Mouse (Mus musculus) midbrain, embryonic 11.5 days (tissue): ENCODE results near the gene Npas3. TPM values are rescaled to one million over a fixed set of nuclear protein-coding genes. Genes with fewer than 3 reads are reported as not detected.

Source experiments
- ATAC-seq: fragments of 200-750 bp; cut with Nextera tagmentation; 2 replicates; pipeline ENCODE4 v1.8.0; 2017; ENCODE audit warnings: moderate TSS enrichment, moderate library complexity; ENCODE audit not compliant: low FRiP score
- DNase-seq: peaks from one replicate; pipeline ENCODE4 v3.0.0; 2015; ENCODE audit warnings: low spot score; ENCODE audit errors: missing footprints
- H3K27ac ChIP-seq: fragments of 300-500 bp; sonication (generic); 2 replicates; pipeline ENCODE4 v1.5.1; 2014; ENCODE audit warnings: low read depth, low read length
- H3K27me3 ChIP-seq: fragments of 300-500 bp; sonication (generic); 2 replicates; pipeline ENCODE4 v1.6.1; 2014; ENCODE audit warnings: mild to moderate bottlenecking, low read length, moderate library complexity, mixed read lengths; ENCODE audit not compliant: control insufficient read depth, insufficient read depth
- H3K36me3 ChIP-seq: fragments of 300-500 bp; sonication (generic); 2 replicates; pipeline ENCODE4 v1.6.1; 2014; ENCODE audit warnings: mild to moderate bottlenecking, low read length, moderate library complexity, mixed read lengths; ENCODE audit not compliant: control insufficient read depth, insufficient read depth
- H3K4me1 ChIP-seq: fragments of 300-500 bp; sonication (generic); 2 replicates; pipeline ENCODE4 v1.6.1; 2014; ENCODE audit warnings: low read length; ENCODE audit not compliant: control insufficient read depth, insufficient read depth
- H3K4me2 ChIP-seq: fragments of 300-500 bp; sonication (generic); 2 replicates; pipeline ENCODE4 v1.6.1; 2014; ENCODE audit warnings: mild to moderate bottlenecking, moderate library complexity
- H3K4me3 ChIP-seq: fragments of 300-500 bp; sonication (generic); 2 replicates; pipeline ENCODE4 v1.5.1; 2014; ENCODE audit warnings: low read depth, low read length
- H3K9ac ChIP-seq: fragments of 300-500 bp; sonication (generic); 2 replicates; pipeline ENCODE4 v1.6.1; 2014; ENCODE audit warnings: low read length
- H3K9me3 ChIP-seq: fragments of 300-500 bp; sonication (generic); 2 replicates; pipeline ENCODE4 v1.6.1; 2016; ENCODE audit warnings: low read length; ENCODE audit not compliant: control insufficient read depth
- WGBS: fragments of 180-500 bp; shearing (Covaris S2); extraction: QIAGEN DNeasy Blood & Tissue Kit; methylation state at CpG from one replicate; pipeline ENCODE4 v1.1.7; 2014; 5-methylcytosine and 5-hydroxymethylcytosine counted together
- polyA plus RNA-seq: library from polyadenylated mRNA; unstranded; fragments of >200 nt; fragmentation: Nextera tagmentation; extraction: Ambion mirVana; gene quantifications from 2 replicates; pipeline ENCODE4 v1.2.1, GENCODE M21; 2014

Npas3 gene
- polyA plus RNA-seq, 1 experiment from 2014 or later: 17.7 TPM

DNA sequence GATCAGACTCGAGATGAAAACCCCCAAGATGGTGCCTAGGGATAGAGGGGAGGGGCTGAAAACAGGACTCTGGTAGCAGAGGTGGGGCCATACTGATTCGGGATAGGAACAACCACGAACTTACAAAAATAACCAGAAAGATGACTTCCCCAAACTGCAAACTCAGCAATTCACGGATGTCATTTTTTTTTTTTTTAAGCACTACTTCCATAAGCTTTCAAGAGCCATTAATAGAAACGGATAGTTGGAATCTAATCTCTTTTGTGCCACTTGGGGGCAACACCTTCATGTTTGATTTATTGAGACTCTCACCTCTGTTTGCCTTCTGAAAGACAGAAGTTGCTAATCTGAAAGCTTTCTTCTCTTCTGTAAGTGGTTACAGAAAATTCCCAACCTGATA is 857.1 kb downstream of the Npas3 start:
- H3K4me3 ChIP-seq: no peak overlapping the region
- H3K36me3 ChIP-seq: no peaks in the 10 kb centered on the region
- DNase-seq (no peak), ATAC-seq (no peak)
- H3K9ac ChIP-seq: no peak overlapping the region
- no peaks in the 10 kb centered on the region for H3K9me3 ChIP-seq
- 73% methylated on average over 5 of the region's 5 CpGs for WGBS
- no peak overlapping the region for H3K4me2 ChIP-seq
- H3K27me3 ChIP-seq: no peaks in the 10 kb centered on the region
- no peak overlapping the region for H3K27ac ChIP-seq
- H3K4me1 ChIP-seq: no peaks in the 10 kb centered on the region

DNA sequence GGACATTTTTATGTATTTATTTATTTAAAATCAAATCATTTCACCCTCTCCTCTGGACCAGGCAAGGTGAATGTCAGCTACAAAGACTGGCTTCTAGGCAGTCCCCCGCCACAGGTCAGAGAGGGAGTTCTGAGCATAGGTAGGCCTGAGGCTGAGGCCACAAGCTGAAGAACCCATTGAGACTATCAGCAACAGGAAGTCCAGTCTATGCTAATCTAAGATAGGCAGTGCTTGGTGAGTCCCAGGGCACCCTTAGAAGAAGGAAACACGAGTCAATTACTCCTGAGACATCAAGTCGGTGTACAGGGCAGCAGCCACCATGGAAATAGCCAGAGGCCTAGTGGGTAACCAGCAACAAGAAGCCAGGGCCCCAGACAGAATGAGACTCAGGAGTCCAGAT is 857.5 kb downstream of the Npas3 start:
- Histone ChIP-seq H3K27ac (no peak overlapping the region), H3K9ac (no peak overlapping the region), H3K9me3 (no peaks in the 10 kb centered on the region), H3K4me1 (no peaks in the 10 kb centered on the region), H3K4me3 (no peak overlapping the region), H3K4me2 (no peak overlapping the region), H3K36me3 (no peaks in the 10 kb centered on the region), H3K27me3 (no peaks in the 10 kb centered on the region)
- 87% methylated on average over 3 of the region's 3 CpGs for WGBS
- no peak for ATAC-seq
- DNase-seq: no peak

DNA sequence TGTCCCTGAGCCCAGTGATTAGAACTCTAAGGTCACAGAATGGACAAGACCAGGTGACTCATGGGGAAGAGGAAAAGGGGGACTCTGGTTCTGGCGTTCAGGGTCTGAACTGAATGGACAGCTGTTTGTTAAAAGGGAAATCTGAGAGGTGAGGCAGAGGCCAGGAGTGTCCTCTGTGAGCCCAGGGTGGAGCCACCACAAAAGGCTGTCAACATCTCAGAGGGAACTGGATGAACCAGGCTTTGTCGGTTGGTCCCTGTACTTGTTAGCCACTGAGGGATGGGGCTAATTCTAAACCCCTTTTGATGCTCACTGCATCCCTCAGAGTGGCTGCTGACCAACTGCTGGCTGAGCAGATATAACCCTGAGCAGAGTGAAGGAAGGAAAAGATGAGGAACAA is 861.9 kb downstream of the Npas3 start:
- WGBS: 40% methylated on average over 2 of the region's 2 CpGs
- Histone ChIP-seq H3K4me3 (no peak overlapping the region), H3K27me3 (no peaks in the 10 kb centered on the region), H3K36me3 (no peaks in the 10 kb centered on the region), H3K4me1 (no peaks in the 10 kb centered on the region), H3K9me3 (no peaks in the 10 kb centered on the region), H3K9ac (no peak overlapping the region), H3K27ac (no peak overlapping the region), H3K4me2 (no peak overlapping the region)
- no peak for DNase-seq
- no peak for ATAC-seq

DNA sequence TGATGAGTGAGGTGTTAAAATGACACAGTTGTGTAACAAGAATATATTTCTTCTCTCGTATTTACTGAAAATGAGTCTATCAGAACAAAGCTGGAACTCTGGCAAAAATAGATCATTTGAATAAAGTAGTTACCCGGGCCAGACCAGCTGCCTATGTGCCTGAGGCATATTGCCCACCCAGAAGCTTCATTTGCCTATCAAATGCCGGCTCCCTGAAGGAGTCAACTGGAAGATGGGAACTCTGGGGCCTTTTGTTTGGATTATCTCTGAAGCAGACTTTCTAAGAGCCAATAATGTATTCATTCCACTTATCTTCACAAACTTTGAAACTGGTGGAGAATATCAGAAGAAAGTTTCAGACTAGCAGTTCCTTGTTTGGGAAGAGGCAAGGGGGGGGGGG is 862.5 kb downstream of the Npas3 start:
- no peaks in the 10 kb centered on the region for H3K4me1 ChIP-seq
- H3K9ac ChIP-seq: no peak overlapping the region
- no peak overlapping the region for H3K4me3 ChIP-seq
- H3K4me2 ChIP-seq: no peak overlapping the region
- no peak overlapping the region for H3K27ac ChIP-seq
- no peaks in the 10 kb centered on the region for H3K9me3 ChIP-seq
- WGBS: 36% methylated on average over 3 of the region's 3 CpGs
- no peak for ATAC-seq
- DNase-seq: no peak
- no peaks in the 10 kb centered on the region for H3K36me3 ChIP-seq
- no peaks in the 10 kb centered on the region for H3K27me3 ChIP-seq

DNA sequence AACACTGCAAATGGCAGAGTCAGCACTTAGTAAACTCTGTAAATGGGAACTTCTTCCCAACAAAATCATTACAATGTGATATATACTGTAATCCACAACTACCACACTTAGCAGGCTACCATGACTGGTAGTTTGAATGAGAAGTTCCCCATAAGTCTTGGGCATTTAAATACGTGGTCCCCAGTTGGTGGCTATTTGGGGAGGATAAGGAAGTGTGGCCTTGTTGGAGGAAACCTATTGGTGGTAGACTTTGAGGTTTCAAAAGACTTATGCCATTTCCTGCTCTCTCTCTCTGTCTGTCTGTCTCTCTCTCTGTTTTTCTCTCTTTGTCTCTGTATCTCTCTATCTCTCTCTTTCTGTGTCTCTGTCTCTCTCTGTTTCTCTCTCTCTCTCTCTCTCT is 871.9 kb downstream of the Npas3 start:
- 69% methylated on average over 1 of the region's 1 CpGs for WGBS
- no peaks in the 10 kb centered on the region; the same call in 1 of the 2 replicates for H3K4me1 ChIP-seq
- H3K4me3 ChIP-seq: no peak overlapping the region
- H3K9ac ChIP-seq: no peak overlapping the region
- no peak overlapping the region for H3K4me2 ChIP-seq
- no peak for DNase-seq
- H3K36me3 ChIP-seq: no peaks in the 10 kb centered on the region
- ATAC-seq: no peak
- H3K9me3 ChIP-seq: no peaks in the 10 kb centered on the region
- H3K27ac ChIP-seq: no peak overlapping the region
- no peaks in the 10 kb centered on the region for H3K27me3 ChIP-seq

DNA sequence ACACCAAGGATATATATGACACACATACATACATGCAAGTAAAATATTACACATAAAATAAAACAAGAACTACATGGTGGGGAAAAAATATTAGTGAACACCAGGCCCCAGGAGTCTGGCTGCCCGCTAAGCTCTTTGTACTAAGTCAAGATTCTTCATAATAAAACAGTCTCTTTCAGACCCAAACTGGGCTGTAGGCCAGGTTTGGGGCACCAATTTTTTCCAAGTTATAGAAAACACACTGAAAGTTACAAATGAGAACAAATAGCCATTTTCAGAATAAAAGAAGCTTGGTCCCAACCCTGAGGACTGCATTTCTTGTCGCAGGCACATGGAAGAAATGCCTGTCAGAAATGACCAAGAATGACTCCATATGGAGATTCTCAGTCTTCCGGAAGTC is 872.8 kb downstream of the Npas3 start:
- H3K9me3 ChIP-seq: no peaks in the 10 kb centered on the region
- no peak overlapping the region for H3K4me3 ChIP-seq
- H3K4me2 ChIP-seq: no peak overlapping the region
- H3K9ac ChIP-seq: no peak overlapping the region
- no peak for DNase-seq
- H3K27ac ChIP-seq: no peak overlapping the region
- 96% methylated on average over 3 of the region's 3 CpGs for WGBS
- no peaks in the 10 kb centered on the region; the same call in 1 of the 2 replicates for H3K4me1 ChIP-seq
- no peaks in the 10 kb centered on the region for H3K27me3 ChIP-seq
- ATAC-seq: no peak
- no peaks in the 10 kb centered on the region for H3K36me3 ChIP-seq
